Mouse (Mus musculus) ES-Bruce4 (cell line): ENCODE data around the gene Inpp5f.

Experiments
- CTCF ChIP-seq: IDR thresholded peaks from one replicate; pipeline ENCODE4 v1.8.1; 2011; ENCODE audit warnings: low read depth, low read length
- EP300 ChIP-seq: IDR thresholded peaks from 2 replicates; pipeline ENCODE4 v1.6.1; 2011; ENCODE audit warnings: low read depth, low read length; ENCODE audit not compliant: insufficient read depth
- POLR2A ChIP-seq: IDR thresholded peaks from one replicate; pipeline ENCODE4 v1.8.1; 2011; ENCODE audit warnings: low read length; ENCODE audit not compliant: insufficient read depth

DNA sequence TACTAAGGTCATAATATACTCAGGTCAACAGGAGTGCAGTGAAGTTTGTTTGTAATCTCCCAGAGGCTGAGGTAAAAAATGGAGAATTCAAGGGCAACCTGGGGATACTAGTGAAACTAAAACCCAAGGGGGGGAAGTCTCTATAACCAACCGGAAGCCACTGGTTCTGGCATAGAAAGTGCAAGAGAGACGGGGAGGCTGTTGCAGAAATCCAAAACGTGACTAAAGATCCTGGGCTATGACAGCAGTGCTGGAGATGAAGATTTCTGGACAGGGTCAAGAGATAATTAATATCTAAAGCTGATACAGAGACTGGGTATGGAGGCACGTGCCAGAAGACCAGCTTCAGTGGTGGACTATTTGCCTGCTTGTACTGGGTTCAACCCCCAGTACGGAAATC lies 126.9 kb downstream of the Inpp5f start:
- TF ChIP-seq CTCF (no peak), EP300 (no peak), POLR2A (no peak)
